Mouse (Mus musculus) embryonic facial prominence, embryonic 13.5 days (tissue): ENCODE measurements at regions not wholly inside any gene's neighbourhood (a gene's known extent, or its start where the extent isn't known, plus 50 kb on each side); places are given as distances from the start of the nearest gene placed in this dataset.

Experiments used
- ATAC-seq: fragments of 200-750 bp; cut with Nextera tagmentation; 2 replicates; pipeline ENCODE4 v1.8.0; 2017; ENCODE audit warnings: low read depth; ENCODE audit not compliant: insufficient number of reproducible peaks, insufficient read depth, low FRiP score, low TSS enrichment
- H3K27ac ChIP-seq: fragments of 300-500 bp; sonication (generic); 2 replicates; pipeline ENCODE4 v1.5.1; 2015; ENCODE audit warnings: moderate library complexity, mild to moderate bottlenecking, inconsistent platforms
- H3K27me3 ChIP-seq: fragments of 300-500 bp; sonication (generic); 2 replicates; pipeline ENCODE4 v1.6.1; 2015; ENCODE audit warnings: mild to moderate bottlenecking, inconsistent platforms
- H3K36me3 ChIP-seq: fragments of 300-500 bp; sonication (generic); 2 replicates; pipeline ENCODE4 v1.6.1; 2015; ENCODE audit warnings: mild to moderate bottlenecking, inconsistent platforms
- H3K4me1 ChIP-seq: fragments of 300-500 bp; sonication (generic); 2 replicates; pipeline ENCODE4 v1.6.1; 2015; ENCODE audit warnings: inconsistent platforms
- H3K4me2 ChIP-seq: fragments of 300-500 bp; sonication (generic); 2 replicates; pipeline ENCODE4 v1.6.1; 2015; ENCODE audit warnings: moderate library complexity, mild to moderate bottlenecking, inconsistent platforms
- H3K4me3 ChIP-seq: fragments of 300-500 bp; sonication (generic); 2 replicates; pipeline ENCODE4 v1.5.1; 2015; ENCODE audit warnings: mild to moderate bottlenecking, inconsistent platforms
- H3K9ac ChIP-seq: fragments of 300-500 bp; sonication (generic); 2 replicates; pipeline ENCODE4 v1.6.1; 2015; ENCODE audit warnings: mild to moderate bottlenecking, inconsistent platforms
- H3K9me3 ChIP-seq: fragments of 300-500 bp; sonication (generic); 2 replicates; pipeline ENCODE4 v1.6.1; 2016; ENCODE audit warnings: inconsistent platforms
- WGBS: fragments of 180-500 bp; shearing (Covaris S2); methylation state at CpG from one replicate; pipeline ENCODE4 v1.1.7; 2015; ENCODE audit warnings: mixed read lengths; 5-methylcytosine and 5-hydroxymethylcytosine counted together

DNA sequence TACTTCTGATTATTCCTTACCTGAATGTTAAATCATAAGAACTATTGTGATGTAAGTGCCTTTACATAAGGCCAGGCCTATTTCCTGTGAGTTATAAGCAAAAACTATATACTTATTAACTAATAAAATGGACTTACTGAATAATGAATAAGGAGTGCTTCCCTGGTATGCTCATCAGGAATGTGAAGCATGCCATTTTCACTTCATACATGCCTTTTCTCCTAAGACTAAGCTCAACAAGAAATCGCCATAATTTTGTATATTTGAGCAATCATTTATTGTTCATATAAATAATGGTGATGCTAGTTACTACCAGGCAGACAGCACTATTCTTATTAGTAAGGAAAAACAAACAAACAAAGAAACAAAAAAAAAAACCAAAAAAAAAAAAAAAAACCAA, 969.1 kb downstream of the Serpinb8 start:
- Histone ChIP-seq H3K4me2 (no peak overlapping the region), H3K36me3 (no peaks in the 10 kb centered on the region), H3K4me1 (no peaks in the 10 kb centered on the region), H3K27me3 (no peaks in the 10 kb centered on the region), H3K4me3 (no peak overlapping the region), H3K9me3 (no peaks in the 10 kb centered on the region), H3K9ac (no peak overlapping the region), H3K27ac (no peak overlapping the region)
- WGBS: 78% methylated on average over 1 of the region's 1 CpGs
- no peak for ATAC-seq

GRCm38 (mm10) chr1:108562981-108563380, 973.2 kb downstream of the Serpinb8 start:
- no peak overlapping the region for H3K27ac ChIP-seq
- H3K4me1 ChIP-seq: no peaks in the 10 kb centered on the region
- no peaks in the 10 kb centered on the region for H3K9me3 ChIP-seq
- ATAC-seq: no peak
- H3K4me3 ChIP-seq: no peak overlapping the region
- no peak overlapping the region for H3K9ac ChIP-seq
- no peaks in the 10 kb centered on the region for H3K27me3 ChIP-seq
- no peaks in the 10 kb centered on the region for H3K36me3 ChIP-seq
- 52% methylated on average over 1 of the region's 1 CpGs for WGBS
- H3K4me2 ChIP-seq: no peak overlapping the region

GRCm38 (mm10) chr1:108571977-108572376, 982.2 kb downstream of the Serpinb8 start:
- H3K4me3 ChIP-seq: no peak overlapping the region
- peak; percentile 37; the same call in 1 of the 2 replicates for ATAC-seq
- 0 out of 2 replicates have a peak, but pooled peaks cover 3% of the 10 kb centered on the region for H3K4me1 ChIP-seq
- H3K9ac ChIP-seq: no peak overlapping the region
- 29% methylated on average over 3 of the region's 3 CpGs for WGBS
- peak overlapping the region; percentile 48 for H3K27ac ChIP-seq
- H3K9me3 ChIP-seq: no peaks in the 10 kb centered on the region
- H3K4me2 ChIP-seq: no peak overlapping the region
- H3K36me3 ChIP-seq: no peaks in the 10 kb centered on the region
- no peaks in the 10 kb centered on the region for H3K27me3 ChIP-seq

DNA sequence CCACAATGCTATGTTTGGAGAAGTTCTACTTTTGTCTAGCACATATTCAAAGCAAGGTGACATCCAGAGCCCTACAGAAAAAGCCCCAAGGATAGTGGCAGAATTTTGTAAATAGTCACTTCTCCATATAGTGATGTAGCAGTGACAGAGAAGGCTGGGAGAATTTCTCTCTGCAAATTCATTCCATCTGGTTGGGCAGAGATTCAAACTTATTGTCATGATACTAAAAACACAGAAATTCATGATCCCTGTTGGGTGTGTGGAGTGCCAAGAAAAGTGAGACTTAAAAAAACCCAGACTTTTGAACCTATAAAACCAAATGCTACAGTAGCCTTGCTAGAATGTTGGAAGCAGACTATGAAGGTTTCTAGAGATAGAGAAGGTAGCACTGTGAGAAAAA, 983.0 kb downstream of the Serpinb8 start:
- no peaks in the 10 kb centered on the region for H3K36me3 ChIP-seq
- H3K27ac ChIP-seq: no peak overlapping the region
- no peaks in the 10 kb centered on the region for H3K27me3 ChIP-seq
- H3K4me3 ChIP-seq: no peak overlapping the region
- 0 out of 2 replicates have a peak, but pooled peaks cover 3% of the 10 kb centered on the region for H3K4me1 ChIP-seq
- H3K4me2 ChIP-seq: no peak overlapping the region
- no peak for ATAC-seq
- H3K9me3 ChIP-seq: no peaks in the 10 kb centered on the region
- H3K9ac ChIP-seq: no peak overlapping the region

DNA sequence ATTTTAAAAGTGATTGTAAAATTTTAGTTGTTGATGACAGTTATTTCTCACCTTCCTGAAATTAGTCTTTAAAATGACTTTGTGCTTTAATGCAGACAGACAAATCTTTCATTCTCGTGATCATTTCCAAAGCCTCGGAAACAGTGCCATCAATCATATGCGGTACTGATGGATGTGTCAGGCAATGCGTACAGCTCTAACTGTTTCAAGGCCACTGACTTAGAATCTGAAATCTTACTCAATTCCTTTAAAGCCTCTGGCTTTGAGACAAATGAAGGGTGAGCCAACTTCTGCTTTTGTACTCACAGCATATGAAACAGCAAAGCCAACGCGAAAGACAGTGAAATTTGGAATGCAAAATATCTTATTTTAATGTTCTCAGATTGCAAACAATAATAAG, 987.0 kb downstream of the Serpinb8 start:
- no peak for ATAC-seq
- no peaks in the 10 kb centered on the region for H3K36me3 ChIP-seq
- no peak overlapping the region for H3K4me2 ChIP-seq
- no peaks in the 10 kb centered on the region for H3K27me3 ChIP-seq
- H3K9ac ChIP-seq: no peak overlapping the region
- WGBS: 84% methylated on average over 6 of the region's 6 CpGs
- H3K4me3 ChIP-seq: no peak overlapping the region
- no peak overlapping the region for H3K27ac ChIP-seq
- no peaks in the 10 kb centered on the region for H3K9me3 ChIP-seq
- 0 out of 2 replicates have a peak, but pooled peaks cover 3% of the 10 kb centered on the region for H3K4me1 ChIP-seq

- Histone ChIP-seq H3K4me3 (no peak overlapping the region), H3K36me3 (no peaks in the 10 kb centered on the region), H3K9me3 (no peaks in the 10 kb centered on the region), H3K27me3 (no peaks in the 10 kb centered on the region), H3K4me1 (no peaks in the 10 kb centered on the region), H3K27ac (no peak overlapping the region), H3K9ac (no peak overlapping the region), H3K4me2 (no peak overlapping the region)
- ATAC-seq: no peak
- 76% methylated on average over 3 of the region's 3 CpGs for WGBS
These were observed 988.0 kb downstream of the Serpinb8 start for GRCm38 (mm10) chr1:108577793-108578192.

GRCm38 (mm10) chr1:108592720-108593422, 1003.1 kb downstream of the Serpinb8 start:
- Histone ChIP-seq H3K4me3 (no peak overlapping the region), H3K27ac (no peak overlapping the region), H3K9me3 (no peaks in the 10 kb centered on the region), H3K36me3 (no peaks in the 10 kb centered on the region), H3K27me3 (no peaks in the 10 kb centered on the region), H3K4me1 (no peaks in the 10 kb centered on the region), H3K4me2 (no peak overlapping the region), H3K9ac (no peak overlapping the region)
- ATAC-seq: no peak
- WGBS: 88% methylated on average over 3 of the region's 3 CpGs

- Histone ChIP-seq H3K27me3 (no peaks in the 10 kb centered on the region), H3K36me3 (no peaks in the 10 kb centered on the region), H3K4me3 (no peak overlapping the region), H3K27ac (no peak overlapping the region), H3K4me1 (no peaks in the 10 kb centered on the region), H3K4me2 (no peak overlapping the region), H3K9ac (no peak overlapping the region), H3K9me3 (no peaks in the 10 kb centered on the region)
- 90% methylated on average over 11 of the region's 11 CpGs for WGBS
- ATAC-seq: no peak
These were observed 1007.3 kb downstream of the Serpinb8 start for GRCm38 (mm10) chr1:108597129-108597528.
